ENCODE assay signal across 17 mouse cellular contexts in genomic region chr15:13034436-13034835, GRCm38 (mm10).
DNase-seq lines count a peak whose midpoint lies in the region; ATAC-seq and TF ChIP-seq lines count a peak whose summit lies in the region.
"Had no signal": no experiment of that assay in that cellular context is flagged by ENCODE, and none has a peak within 500 bp of the region (broad histone marks: within the 10 kb centered on the region; RNA-seq: fewer than 3 reads in every experiment).

No protein-coding gene starts in this region.

- intact Hi-C loops in heart, postnatal 25 days (cut with DNase I), result no loop called here

- H3K27ac ChIP-seq in forebrain, embryonic 13.5 days, result no peak overlapping the region
- H3K27ac ChIP-seq in forebrain, embryonic 11.5 days (ENCODE audit: low read depth, low read length), result no peak overlapping the region
- H3K27ac ChIP-seq in heart, embryonic 14.5 days (replicated peaks in 1 of 2; ENCODE audit: control insufficient read depth in 1 of 2, insufficient read depth in 1 of 2, low read depth in 2 of 2, low read length in 2 of 2), result no peak overlapping the region
- H3K27ac ChIP-seq in lung, embryonic 14.5 days (ENCODE audit: low read depth), result no peak overlapping the region
- H3K27ac ChIP-seq in testis, adult 2 months (ENCODE audit: control insufficient read depth, insufficient read depth, low read depth, low read length), result no peak overlapping the region
- H3K27ac ChIP-seq: liver, embryonic 15.5 days; macrophage; midbrain, embryonic 12.5 days; stomach, postnatal 0 days had no signal

- H3K9me3 ChIP-seq in forebrain, embryonic 13.5 days (replicated peaks), result no peaks in the 10 kb centered on the region
- no peaks in the 10 kb centered on the region for H3K9me3 ChIP-seq in forebrain, embryonic 11.5 days (ENCODE audit: control insufficient read depth, low read length)
- no peaks in the 10 kb centered on the region for H3K9me3 ChIP-seq in heart, embryonic 14.5 days (ENCODE audit: control insufficient read depth, low read length)
- no peaks in the 10 kb centered on the region for H3K9me3 ChIP-seq in lung, embryonic 14.5 days (ENCODE audit: low read depth, low read length)
- H3K9me3 ChIP-seq: liver, embryonic 15.5 days; midbrain, embryonic 12.5 days had no signal

- H3K4me2 ChIP-seq in forebrain, embryonic 13.5 days, result no peak overlapping the region
- no peak overlapping the region for H3K4me2 ChIP-seq in forebrain, embryonic 11.5 days (ENCODE audit: low read depth, low read length, severe bottlenecking)
- peak overlapping the region; percentile 56 for H3K4me2 ChIP-seq in heart, embryonic 14.5 days (ENCODE audit: low read length)
- peak overlapping the region; percentile 29; the same call in 1 of the 2 replicates for H3K4me2 ChIP-seq in lung, embryonic 14.5 days
- H3K4me2 ChIP-seq: liver, embryonic 15.5 days; midbrain, embryonic 12.5 days had no signal

- WGBS in forebrain, embryonic 13.5 days, result 75% methylated on average over 16 of the region's 16 CpGs
- WGBS in forebrain, embryonic 11.5 days, result 75% methylated on average over 16 of the region's 16 CpGs
- WGBS in heart, embryonic 14.5 days, result 13% methylated on average over 16 of the region's 16 CpGs
- WGBS in lung, embryonic 14.5 days, result 27% methylated on average over 16 of the region's 16 CpGs

- H3K9ac ChIP-seq in forebrain, embryonic 13.5 days, result no peak overlapping the region
- no peak overlapping the region for H3K9ac ChIP-seq in forebrain, embryonic 11.5 days (ENCODE audit: low read length)
- no peak overlapping the region for H3K9ac ChIP-seq in heart, embryonic 14.5 days (ENCODE audit: low read length)
- H3K9ac ChIP-seq in lung, embryonic 14.5 days, result no peak overlapping the region
- H3K9ac ChIP-seq: liver, embryonic 15.5 days; midbrain, embryonic 12.5 days had no signal

- no peaks in the 10 kb centered on the region for H3K27me3 ChIP-seq in forebrain, embryonic 13.5 days
- no peaks in the 10 kb centered on the region for H3K27me3 ChIP-seq in forebrain, embryonic 11.5 days (ENCODE audit: control insufficient read depth, insufficient read depth, low read length)
- H3K27me3 ChIP-seq in heart, embryonic 14.5 days (ENCODE audit: control insufficient read depth, insufficient read depth, low read length), result no peaks in the 10 kb centered on the region
- no peaks in the 10 kb centered on the region for H3K27me3 ChIP-seq in lung, embryonic 14.5 days (ENCODE audit: insufficient read depth, low read length)
- no peaks in the 10 kb centered on the region for H3K27me3 ChIP-seq in testis, adult 2 months (ENCODE audit: control insufficient read depth, insufficient read depth, low read length)
- H3K27me3 ChIP-seq: liver, embryonic 15.5 days; midbrain, embryonic 12.5 days had no signal

- 0 out of 2 replicates have a peak, but pooled peaks cover 12% of the 10 kb centered on the region for H3K36me3 ChIP-seq in forebrain, embryonic 13.5 days (ENCODE audit: poor library complexity, severe bottlenecking)
- H3K36me3 ChIP-seq in forebrain, embryonic 11.5 days (ENCODE audit: control insufficient read depth, insufficient read depth, low read length), result no peaks in the 10 kb centered on the region
- H3K36me3 ChIP-seq in heart, embryonic 14.5 days (ENCODE audit: control insufficient read depth, insufficient read depth, low read length), result no peaks in the 10 kb centered on the region
- no peaks in the 10 kb centered on the region for H3K36me3 ChIP-seq in lung, embryonic 14.5 days (ENCODE audit: insufficient read depth)
- H3K36me3 ChIP-seq in testis, adult 2 months (ENCODE audit: control insufficient read depth, insufficient read depth, low read length), result no peaks in the 10 kb centered on the region
- H3K36me3 ChIP-seq: liver, embryonic 15.5 days; midbrain, embryonic 12.5 days had no signal

- H3K4me3 ChIP-seq in forebrain, embryonic 13.5 days, result no peak overlapping the region
- H3K4me3 ChIP-seq in forebrain, embryonic 11.5 days (ENCODE audit: low read depth, low read length), result no peak overlapping the region
- peak overlapping the region; percentile 8 to 18; a peak in 1 of 4 replicates for H3K4me3 ChIP-seq in heart, embryonic 14.5 days (ENCODE audit: control insufficient read depth in 1 of 2, insufficient read depth in 1 of 2, low read depth in 1 of 2, low read length in 2 of 2)
- no peak overlapping the region for H3K4me3 ChIP-seq in lung, embryonic 14.5 days (ENCODE audit: low read depth, low read length)
- peak overlapping the region; percentile 37 for H3K4me3 ChIP-seq in testis, adult 2 months (ENCODE audit: control insufficient read depth, low read depth, low read length)
- H3K4me3 ChIP-seq: liver, embryonic 15.5 days; midbrain, embryonic 12.5 days had no signal

- TF ChIP-seq CTCF in lung, embryonic 14.5 days (IDR thresholded peaks at IDR 0.05; ENCODE audit: low read depth), result no peak
- TF ChIP-seq CTCF in testis, adult 2 months (IDR thresholded peaks at IDR 0.05; ENCODE audit: control insufficient read depth, insufficient read depth, insufficient replicate concordance, low read depth, low read length), result no peak

- TF ChIP-seq POLR2A in testis, adult 2 months (IDR thresholded peaks at IDR 0.05; ENCODE audit: control insufficient read depth, low read depth, low read length), result no peak

- no peaks in the 10 kb centered on the region for H3K4me1 ChIP-seq in forebrain, embryonic 13.5 days
- no peaks in the 10 kb centered on the region for H3K4me1 ChIP-seq in forebrain, embryonic 11.5 days (replicated peaks; ENCODE audit: control insufficient read depth, insufficient read depth, low read length)
- no peaks in the 10 kb centered on the region; a peak in 1 of 4 replicates for H3K4me1 ChIP-seq in heart, embryonic 14.5 days (ENCODE audit: control insufficient read depth in 2 of 2, insufficient read depth in 2 of 2, low read length in 2 of 2)
- H3K4me1 ChIP-seq in lung, embryonic 14.5 days (ENCODE audit: insufficient read depth), result no peaks in the 10 kb centered on the region
- H3K4me1 ChIP-seq in testis, adult 2 months (ENCODE audit: control insufficient read depth, insufficient read depth, low read length), result no peaks in the 10 kb centered on the region; the same call in 1 of the 2 replicates
- H3K4me1 ChIP-seq: liver, embryonic 15.5 days; midbrain, embryonic 12.5 days had no signal

- DNase-seq in forebrain, embryonic 11.5 days (ENCODE audit: low spot score), result no peak
- DNase-seq in heart, postnatal 25 days (ENCODE audit: low spot score), result no peak
- no peak for DNase-seq in lung, embryonic 14.5 days
- DNase-seq in lung, postnatal 4 days, result no peak
- DNase-seq in testis, postnatal 14 days (ENCODE audit: low spot score), result no peak
- DNase-seq: cerebellum, postnatal 10 days; embryo, embryonic 11 days; thymus, postnatal 25 days had no signal

- peak; percentile 30; the same call in 1 of the 2 replicates for ATAC-seq in forebrain, embryonic 13.5 days
- ATAC-seq in forebrain, embryonic 11.5 days (replicated peaks; ENCODE audit: low FRiP score), result no peak
- ATAC-seq in heart, embryonic 14.5 days (ENCODE audit: insufficient number of reproducible peaks, insufficient read depth, low FRiP score, low read depth), result no peak
- no peak for ATAC-seq in lung, embryonic 14.5 days (ENCODE audit: insufficient read depth)
- ATAC-seq: hindbrain, embryonic 16.5 days; intestine, postnatal 0 days had no signal

Comparison
In these comparisons a context has a peak if more than half of its experiments do, and no peak if none do; other contexts are left out.
1. H3K4me2 ChIP-seq: peak in heart, embryonic 14.5 days (single experiment) and lung, embryonic 14.5 days (single experiment); none in forebrain, embryonic 13.5 days (single experiment) and forebrain, embryonic 11.5 days (single experiment).
2. H3K4me3 ChIP-seq: peak in heart, embryonic 14.5 days (2 of 2) and testis, adult 2 months (single experiment); none in forebrain, embryonic 13.5 days (single experiment), forebrain, embryonic 11.5 days (single experiment) and lung, embryonic 14.5 days (single experiment).